Mouse (Mus musculus) forebrain, embryonic 16.5 days (tissue): ENCODE data around the gene Fgfr2. TPM values are rescaled to one million over a fixed set of nuclear protein-coding genes. Genes with fewer than 3 reads are reported as not detected.

ENCODE experiments used
- ATAC-seq: fragments of 200-750 bp; cut with Nextera tagmentation; 2 replicates; pipeline ENCODE4 v1.8.0; 2017; ENCODE audit warnings: mild to moderate bottlenecking, moderate library complexity
- H3K27ac ChIP-seq: fragments of 300-500 bp; sonication (generic); 2 replicates; pipeline ENCODE4 v1.5.1; 2014; ENCODE audit warnings: low read length, control low read depth
- H3K27me3 ChIP-seq: fragments of 300-500 bp; sonication (generic); replicated peaks from 2 replicates; pipeline ENCODE4 v1.6.1; 2014; ENCODE audit warnings: low read length; ENCODE audit not compliant: control insufficient read depth, insufficient read depth
- H3K36me3 ChIP-seq: fragments of 300-500 bp; sonication (generic); 2 replicates; pipeline ENCODE4 v1.6.1; 2014; ENCODE audit not compliant: control insufficient read depth, insufficient read depth
- H3K4me1 ChIP-seq: fragments of 300-500 bp; sonication (generic); replicated peaks from 2 replicates; pipeline ENCODE4 v1.6.1; 2014; ENCODE audit warnings: low read length; ENCODE audit not compliant: control insufficient read depth, insufficient read depth
- H3K4me2 ChIP-seq: fragments of 300-500 bp; sonication (generic); 2 replicates; pipeline ENCODE4 v1.6.1; 2014; ENCODE audit warnings: mild to moderate bottlenecking, low read length, control low read depth
- H3K4me3 ChIP-seq: fragments of 300-500 bp; sonication (generic); replicated peaks from 2 replicates; pipeline ENCODE4 v1.5.1; 2014; ENCODE audit warnings: mild to moderate bottlenecking, low read length, control low read depth
- H3K9ac ChIP-seq: fragments of 300-500 bp; sonication (generic); replicated peaks from 2 replicates; pipeline ENCODE4 v1.6.1; 2014; ENCODE audit warnings: low read depth, low read length, control low read depth
- H3K9me3 ChIP-seq: fragments of 300-500 bp; sonication (generic); 2 replicates; pipeline ENCODE4 v1.6.1; 2016; ENCODE audit warnings: low read length; ENCODE audit not compliant: control insufficient read depth
- whole genome bisulfite sequencing: fragments of 180-500 bp; shearing (Covaris S2); extraction: QIAGEN DNeasy Blood & Tissue Kit; methylation state at CpG from one replicate; pipeline ENCODE4 v1.1.7; 2014; 5-methylcytosine and 5-hydroxymethylcytosine counted together
- polyA plus RNA-seq: library from polyadenylated mRNA; unstranded; fragments of >200 nt; fragmentation: Nextera tagmentation; extraction: Ambion mirVana; gene quantifications from 2 replicates; pipeline ENCODE4 v1.2.1, GENCODE M21; 2015

The Fgfr2 gene
- polyA plus RNA-seq, 1 experiment from 2014 or later = 39.2 TPM

DNA sequence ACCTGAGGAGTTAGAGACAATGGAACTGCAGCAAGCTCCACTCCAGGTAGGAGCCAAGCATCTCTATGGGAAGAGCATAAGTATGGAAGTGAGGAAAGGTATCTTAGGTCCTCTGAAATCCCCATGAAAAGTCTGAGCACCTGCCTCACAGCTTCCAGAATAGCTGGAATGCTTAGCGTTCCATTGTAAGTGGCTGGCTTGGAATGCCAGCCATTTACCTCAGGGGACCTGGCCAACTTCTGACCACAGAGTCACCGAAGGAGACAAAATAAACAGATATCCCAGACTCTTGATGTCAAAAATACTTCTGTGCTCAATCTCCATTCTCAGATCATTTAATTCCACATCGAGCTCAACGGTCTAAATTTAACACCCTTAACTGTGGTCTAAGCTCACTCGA is 2946.1 kb downstream of the Fgfr2 start:
- no peaks in the 10 kb centered on the region for H3K9me3 ChIP-seq
- no peak for ATAC-seq
- no peak overlapping the region for H3K9ac ChIP-seq
- whole genome bisulfite sequencing = 83% methylated on average over 5 of the region's 5 CpGs
- H3K4me1 ChIP-seq = peaks cover 1% of the 10 kb centered on the region; the same call in 1 of the 2 replicates
- no peaks in the 10 kb centered on the region for H3K27me3 ChIP-seq
- peaks cover 5% of the 10 kb centered on the region; the same call in 1 of the 2 replicates for H3K36me3 ChIP-seq
- H3K4me2 ChIP-seq = no peak overlapping the region
- H3K27ac ChIP-seq = no peak overlapping the region
- H3K4me3 ChIP-seq = no peak overlapping the region

GRCm38 (mm10) chr7:130174525-130174924 is 2948.6 kb downstream of the Fgfr2 start:
- WGBS = 80% methylated on average over 7 of the region's 7 CpGs
- ATAC-seq = no peak
- no peaks in the 10 kb centered on the region for H3K27me3 ChIP-seq

DNA sequence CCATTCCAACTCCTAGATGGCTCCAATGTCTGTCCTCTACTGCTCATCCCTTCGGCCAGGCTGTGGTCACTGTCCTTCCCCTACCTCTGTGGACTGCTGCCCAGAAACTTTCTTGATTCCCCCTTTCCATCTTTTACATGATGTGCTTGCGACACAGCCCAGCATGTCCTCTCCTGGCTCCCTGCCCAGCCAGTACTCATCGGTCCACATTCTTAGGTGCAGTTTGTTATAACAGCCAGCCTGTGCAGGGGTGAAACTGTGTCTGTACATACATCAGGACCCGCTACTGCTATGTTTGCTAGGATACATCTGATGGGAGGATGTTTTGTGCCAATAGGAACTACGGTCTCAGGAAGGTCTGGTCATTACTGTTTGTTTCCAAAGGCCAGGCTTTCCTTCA is 2949.2 kb downstream of the Fgfr2 start:
- no peak overlapping the region for H3K27ac ChIP-seq
- no peak overlapping the region for H3K4me3 ChIP-seq
- 82% methylated on average over 5 of the region's 5 CpGs for WGBS
- H3K4me1 ChIP-seq = no peaks in the 10 kb centered on the region
- no peak overlapping the region for H3K4me2 ChIP-seq
- peaks cover 8% of the 10 kb centered on the region; the same call in 1 of the 2 replicates for H3K36me3 ChIP-seq
- no peak for ATAC-seq
- no peak overlapping the region for H3K9ac ChIP-seq
- H3K27me3 ChIP-seq = no peaks in the 10 kb centered on the region
- H3K9me3 ChIP-seq = no peaks in the 10 kb centered on the region

More at GRCm38 (mm10) chr7:130174525-130174924, 2948.6 kb downstream of the Fgfr2 start:
- Histone ChIP-seq H3K27ac (no peak overlapping the region), H3K4me1 (no peaks in the 10 kb centered on the region), H3K4me3 (no peak overlapping the region), H3K4me2 (no peak overlapping the region), H3K36me3 (peaks cover 8% of the 10 kb centered on the region; the same call in 1 of the 2 replicates), H3K9me3 (no peaks in the 10 kb centered on the region), H3K9ac (no peak overlapping the region)

GRCm38 (mm10) chr7:130170144-130170543 is 2953.0 kb downstream of the Fgfr2 start:
- 90% methylated on average over 8 of the region's 8 CpGs for WGBS
- Histone ChIP-seq H3K4me3 (no peak overlapping the region), H3K9ac (no peak overlapping the region), H3K27ac (no peak overlapping the region), H3K4me2 (no peak overlapping the region), H3K36me3 (peaks cover 6% of the 10 kb centered on the region; the same call in 1 of the 2 replicates), H3K4me1 (peaks cover 10% of the 10 kb centered on the region; the same call in 1 of the 2 replicates), H3K27me3 (no peaks in the 10 kb centered on the region), H3K9me3 (no peaks in the 10 kb centered on the region)
- no peak for ATAC-seq

GRCm38 (mm10) chr7:130168296-130168695 is 2954.9 kb downstream of the Fgfr2 start:
- Histone ChIP-seq H3K4me1 (peaks cover 10% of the 10 kb centered on the region; the same call in 1 of the 2 replicates), H3K36me3 (peaks cover 6% of the 10 kb centered on the region; the same call in 1 of the 2 replicates), H3K27me3 (no peaks in the 10 kb centered on the region), H3K4me2 (no peak overlapping the region), H3K9ac (no peak overlapping the region), H3K9me3 (no peaks in the 10 kb centered on the region), H3K27ac (no peak overlapping the region), H3K4me3 (no peak overlapping the region)
- no peak for ATAC-seq
- WGBS = 19% methylated on average over 12 of the region's 12 CpGs

GRCm38 (mm10) chr7:130167261-130167660 is 2955.9 kb downstream of the Fgfr2 start:
- Histone ChIP-seq H3K4me2 (no peak overlapping the region), H3K4me3 (no peak overlapping the region), H3K9me3 (no peaks in the 10 kb centered on the region), H3K36me3 (peaks cover 6% of the 10 kb centered on the region; the same call in 1 of the 2 replicates), H3K4me1 (peaks cover 10% of the 10 kb centered on the region; the same call in 1 of the 2 replicates), H3K27ac (no peak overlapping the region), H3K27me3 (no peaks in the 10 kb centered on the region), H3K9ac (no peak overlapping the region)
- ATAC-seq = no peak
- WGBS = 71% methylated on average over 5 of the region's 5 CpGs

DNA sequence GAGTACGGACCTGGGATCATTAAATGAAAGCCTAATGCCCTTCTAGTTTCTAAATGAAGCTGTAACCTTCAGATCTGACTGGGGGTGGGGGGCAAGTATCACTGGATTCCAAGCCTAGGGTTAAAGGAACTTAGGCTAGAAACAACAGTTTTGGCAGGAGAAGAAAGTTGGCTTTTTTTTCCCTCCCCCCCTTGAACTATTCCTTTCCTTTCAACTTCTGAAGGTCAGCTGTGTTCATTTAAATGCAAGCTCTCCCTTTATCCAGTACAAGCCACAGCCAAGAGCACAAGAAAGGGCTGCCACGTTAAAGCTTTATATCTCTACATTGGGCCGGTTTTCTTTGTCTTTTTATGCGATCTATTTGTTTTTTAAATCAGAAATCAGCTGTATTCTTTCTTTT is 2957.0 kb downstream of the Fgfr2 start:
- ATAC-seq = no peak
- Histone ChIP-seq H3K4me1 (peaks cover 10% of the 10 kb centered on the region; the same call in 1 of the 2 replicates), H3K4me3 (no peak overlapping the region), H3K27me3 (no peaks in the 10 kb centered on the region), H3K9ac (no peak overlapping the region), H3K27ac (no peak overlapping the region), H3K4me2 (no peak overlapping the region), H3K36me3 (peaks cover 5% of the 10 kb centered on the region; the same call in 1 of the 2 replicates), H3K9me3 (no peaks in the 10 kb centered on the region)
- WGBS = 20% methylated on average over 4 of the region's 4 CpGs

- Histone ChIP-seq H3K4me2 (no peak overlapping the region), H3K4me1 (peaks cover 10% of the 10 kb centered on the region; the same call in 1 of the 2 replicates), H3K27me3 (no peaks in the 10 kb centered on the region), H3K27ac (no peak overlapping the region), H3K36me3 (0 out of 2 replicates have a peak, but pooled peaks cover 5% of the 10 kb centered on the region), H3K9ac (no peak overlapping the region), H3K4me3 (no peak overlapping the region), H3K9me3 (no peaks in the 10 kb centered on the region)
- no peak for ATAC-seq
- WGBS = 90% methylated on average over 3 of the region's 3 CpGs
Observed at GRCm38 (mm10) chr7:130165408-130165807, 2957.7 kb downstream of the Fgfr2 start.

- Histone ChIP-seq H3K4me3 (no peak overlapping the region), H3K4me1 (peaks cover 10% of the 10 kb centered on the region; the same call in 1 of the 2 replicates), H3K9ac (no peak overlapping the region), H3K4me2 (no peak overlapping the region), H3K9me3 (no peaks in the 10 kb centered on the region), H3K27me3 (no peaks in the 10 kb centered on the region), H3K36me3 (0 out of 2 replicates have a peak, but pooled peaks cover 5% of the 10 kb centered on the region), H3K27ac (no peak overlapping the region)
- 84% methylated on average over 6 of the region's 6 CpGs for WGBS
- ATAC-seq = no peak
Observed at GRCm38 (mm10) chr7:130162718-130163117, 2960.4 kb downstream of the Fgfr2 start.
